Mouse (Mus musculus) liver, embryonic 16.5 days (tissue): Measurements from ENCODE around the gene Hist1h4h. TPM values are rescaled to one million over a fixed set of nuclear protein-coding genes. Genes with fewer than 3 reads are reported as not detected.
"Not testable (repeated sequence)": the region's sequence is repeated elsewhere in the genome, so short reads cannot be mapped to it uniquely, and the experiment has no call there.

Experiments used
- ATAC-seq: fragments of 200-750 bp; cut with Nextera tagmentation; 2 replicates; pipeline ENCODE4 v1.8.0; 2017; ENCODE audit warnings: low read depth, mild to moderate bottlenecking, moderate number of reproducible peaks, moderate library complexity
- H3K27ac ChIP-seq: fragments of 300-500 bp; sonication (generic); 2 replicates; pipeline ENCODE4 v1.5.1; 2014; ENCODE audit warnings: mild to moderate bottlenecking, low read length
- H3K27me3 ChIP-seq: fragments of 300-500 bp; sonication (generic); 2 replicates; pipeline ENCODE4 v1.6.1; 2014; ENCODE audit warnings: low read depth, low read length, mixed read lengths; ENCODE audit not compliant: control insufficient read depth, insufficient read depth
- H3K36me3 ChIP-seq: fragments of 300-500 bp; sonication (generic); 2 replicates; pipeline ENCODE4 v1.6.1; 2014; ENCODE audit warnings: mild to moderate bottlenecking; ENCODE audit not compliant: control insufficient read depth, insufficient read depth
- H3K4me1 ChIP-seq: fragments of 300-500 bp; sonication (generic); 2 replicates; pipeline ENCODE4 v1.6.1; 2014; ENCODE audit warnings: low read depth, low read length, mixed read lengths; ENCODE audit not compliant: control insufficient read depth
- H3K4me2 ChIP-seq: fragments of 300-500 bp; sonication (generic); 2 replicates; pipeline ENCODE4 v1.6.1; 2014; ENCODE audit warnings: low read depth, low read length, mixed read lengths
- H3K4me3 ChIP-seq: fragments of 300-500 bp; sonication (generic); 2 replicates; pipeline ENCODE4 v1.5.1; 2014; ENCODE audit warnings: low read depth, mild to moderate bottlenecking, low read length
- H3K9ac ChIP-seq: fragments of 300-500 bp; sonication (generic); 2 replicates; pipeline ENCODE4 v1.6.1; 2014; ENCODE audit warnings: low read depth, low read length
- H3K9me3 ChIP-seq: fragments of 300-500 bp; sonication (generic); replicated peaks from 2 replicates; pipeline ENCODE4 v1.6.1; 2016; ENCODE audit warnings: low read length; ENCODE audit not compliant: control insufficient read depth
- WGBS: fragments of 180-500 bp; shearing (Covaris S2); extraction: QIAGEN DNeasy Blood & Tissue Kit; methylation state at CpG from one replicate; pipeline ENCODE4 v1.1.7; 2014; ENCODE audit not compliant: insufficient replicate concordance; 5-methylcytosine and 5-hydroxymethylcytosine counted together
- polyA plus RNA-seq: library from polyadenylated mRNA; unstranded; fragments of >200 nt; fragmentation: Nextera tagmentation; extraction: Ambion mirVana; gene quantifications from 2 replicates; pipeline ENCODE4 v1.2.1, GENCODE M21; 2015

Gene Hist1h4h
- polyA plus RNA-seq, 1 experiment from 2014 or later, result 5.5 TPM

DNA sequence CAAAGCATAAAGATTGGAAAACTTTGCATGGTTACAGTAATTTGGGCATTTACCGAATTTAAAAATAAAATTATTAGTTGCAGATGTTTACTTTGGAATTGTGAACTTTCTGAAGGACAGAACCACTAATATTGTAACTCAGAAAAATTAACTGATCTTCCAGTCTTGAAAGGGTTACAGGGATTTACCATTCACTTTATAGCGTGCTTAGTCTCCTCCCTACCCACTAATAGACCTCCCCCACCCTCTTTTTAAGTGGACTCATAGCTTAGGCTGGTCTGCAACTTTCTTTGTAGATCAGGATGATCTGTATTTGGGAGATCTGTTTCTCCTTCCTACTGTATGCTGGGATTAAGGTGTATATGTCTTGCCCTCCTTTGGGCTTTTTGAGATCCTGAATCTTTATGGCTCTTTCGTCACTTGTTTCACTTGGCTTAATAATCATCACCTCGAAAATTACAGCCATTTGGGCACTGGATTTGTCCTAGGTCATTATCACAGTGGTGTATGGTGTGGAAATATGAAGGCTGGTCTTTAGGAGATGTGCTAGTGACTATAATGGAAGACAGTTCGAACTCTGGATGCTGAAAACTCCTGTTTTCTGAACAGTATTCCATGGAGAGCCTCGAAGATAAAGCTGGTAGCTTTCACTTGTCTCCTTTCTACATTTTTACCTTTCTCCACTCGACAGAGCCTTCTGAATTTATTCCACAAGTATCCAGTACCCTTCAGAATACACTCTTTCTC is 5.4 kb downstream of the Hist1h4h start:
- 14% methylated on average over 7 of the region's 7 CpGs for WGBS
- peaks cover 29% of the 10 kb centered on the region for H3K4me1 ChIP-seq

DNA sequence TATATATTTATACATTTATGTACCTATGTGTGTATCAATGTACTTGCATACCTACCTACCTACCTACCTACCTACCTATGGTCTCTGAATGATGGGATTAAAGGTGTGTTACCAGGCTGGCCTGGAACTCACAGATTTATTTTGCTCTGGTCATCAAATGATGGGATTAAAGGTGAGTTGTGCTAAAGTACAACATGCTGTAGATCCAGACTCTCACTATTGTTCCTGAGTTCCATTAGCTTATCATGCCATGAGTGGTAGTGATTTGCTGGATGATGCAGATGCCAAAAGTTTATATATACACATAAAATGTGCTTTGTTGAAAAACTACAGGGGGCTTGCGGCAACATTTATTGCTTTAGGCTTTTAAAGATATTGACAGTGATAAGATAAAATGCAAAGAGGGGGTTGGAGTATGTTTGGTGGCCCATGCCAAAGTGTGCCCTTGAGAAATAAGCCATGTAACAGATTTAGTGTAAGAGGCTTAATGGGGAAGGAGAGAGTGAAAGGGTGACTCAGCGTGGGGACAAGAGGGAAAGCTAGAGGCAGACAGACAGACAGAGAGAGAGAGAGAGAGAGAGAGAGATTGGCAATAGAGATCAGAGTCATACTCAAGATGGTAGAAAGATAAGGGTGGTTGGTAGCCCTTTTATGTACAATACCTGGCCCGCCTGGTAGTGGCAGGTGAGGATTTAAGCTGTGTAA is 6.3 kb downstream of the Hist1h4h start:
- H3K4me3 ChIP-seq, result peak overlapping the region; percentile 50
- H3K27me3 ChIP-seq, result no peaks in the 10 kb centered on the region
- H3K9ac ChIP-seq, result peak overlapping the region; percentile 74
- H3K4me1 ChIP-seq, result peaks cover 28% of the 10 kb centered on the region
- H3K36me3 ChIP-seq, result no peaks in the 10 kb centered on the region
- peak overlapping the region; percentile 57 for H3K27ac ChIP-seq
- 66% methylated on average over 3 of the region's 3 CpGs for WGBS
- H3K4me2 ChIP-seq, result peak overlapping the region; percentile 64
- no peak for ATAC-seq
- H3K9me3 ChIP-seq, result no peaks in the 10 kb centered on the region

More for the DNA sequence above, 5.4 kb downstream of the Hist1h4h start:
- Histone ChIP-seq H3K36me3 (no peaks in the 10 kb centered on the region), H3K27me3 (no peaks in the 10 kb centered on the region), H3K27ac (peak overlapping the region; percentile 87), H3K9ac (peak overlapping the region; percentile 84), H3K4me2 (peak overlapping the region; percentile 64), H3K4me3 (peak overlapping the region; percentile 65), H3K9me3 (no peaks in the 10 kb centered on the region)
- ATAC-seq, result no peak

DNA sequence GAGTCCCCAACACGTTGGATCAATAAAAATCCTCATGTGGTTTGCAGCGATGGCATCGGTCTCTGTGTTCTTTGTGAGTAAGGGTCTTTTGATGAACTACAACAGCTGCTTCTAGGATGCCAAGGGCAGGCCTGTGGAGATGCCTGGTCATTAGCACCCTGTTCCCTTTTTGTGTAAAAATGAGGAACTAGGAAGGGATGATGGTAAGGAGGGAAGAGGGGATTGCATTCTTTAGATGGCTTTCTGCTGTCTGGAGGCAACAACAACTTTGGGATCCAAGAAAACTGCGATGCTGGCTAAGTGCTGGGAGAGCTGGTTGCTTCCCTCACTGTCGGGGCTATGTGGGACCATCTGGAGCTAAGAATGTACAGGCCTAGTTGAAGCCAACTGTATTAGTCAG is 7.4 kb downstream of the Hist1h4h start:
- H3K4me2 ChIP-seq, result peak overlapping the region; percentile 64; the same call in 1 of the 2 replicates
- H3K9ac ChIP-seq, result peak overlapping the region; percentile 74; the same call in 1 of the 2 replicates
- no peaks in the 10 kb centered on the region for H3K9me3 ChIP-seq
- peak overlapping the region; percentile 57 for H3K27ac ChIP-seq
- no peak for ATAC-seq
- H3K4me3 ChIP-seq, result peak overlapping the region; percentile 50; the same call in 1 of the 2 replicates
- peaks cover 20% of the 10 kb centered on the region for H3K4me1 ChIP-seq
- H3K27me3 ChIP-seq, result no peaks in the 10 kb centered on the region
- WGBS, result 70% methylated on average over 5 of the region's 5 CpGs
- no peaks in the 10 kb centered on the region for H3K36me3 ChIP-seq

GRCm38 (mm10) chr13:23539821-23540220 is 9.0 kb downstream of the Hist1h4h start:
- not testable (repeated sequence) for H3K9ac ChIP-seq, H3K27ac ChIP-seq

DNA sequence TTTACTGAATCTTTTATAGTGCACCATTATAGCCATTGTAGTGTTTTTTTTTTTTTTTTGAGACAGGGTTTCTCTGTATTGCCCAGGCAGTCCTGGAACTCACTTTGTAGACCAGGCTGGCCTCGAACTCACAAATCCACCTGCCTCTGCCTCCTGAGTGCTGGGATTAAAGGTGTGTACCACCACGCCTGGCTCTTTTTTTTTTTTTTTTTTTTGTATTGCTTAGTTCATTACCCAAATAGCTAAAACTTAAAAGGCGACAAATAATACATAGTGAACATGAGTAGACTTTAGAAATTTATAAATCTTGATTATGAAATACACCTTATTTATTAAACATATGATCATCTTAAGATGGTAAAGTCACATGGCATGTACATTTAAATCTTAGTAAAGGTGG is 10.6 kb downstream of the Hist1h4h start:
- no peaks in the 10 kb centered on the region for H3K9me3 ChIP-seq
- 59% methylated on average over 3 of the region's 3 CpGs for WGBS
- peaks cover 19% of the 10 kb centered on the region for H3K4me1 ChIP-seq
- H3K4me2 ChIP-seq, result peak overlapping the region; percentile 53
- no peak for ATAC-seq
- no peaks in the 10 kb centered on the region for H3K27me3 ChIP-seq
- H3K27ac ChIP-seq, result no peak overlapping the region
- H3K36me3 ChIP-seq, result no peaks in the 10 kb centered on the region
- peak overlapping the region; percentile 41; the same call in 1 of the 2 replicates for H3K9ac ChIP-seq
- peak overlapping the region; percentile 33 for H3K4me3 ChIP-seq

More at GRCm38 (mm10) chr13:23539821-23540220, 9.0 kb downstream of the Hist1h4h start:
- not testable (repeated sequence) for H3K36me3 ChIP-seq, H3K9me3 ChIP-seq, H3K4me3 ChIP-seq, H3K27me3 ChIP-seq, H3K4me2 ChIP-seq, ATAC-seq
- H3K4me1 ChIP-seq, result peaks cover 20% of the 10 kb centered on the region
- 80% methylated on average over 1 of the region's 1 CpGs for WGBS

DNA sequence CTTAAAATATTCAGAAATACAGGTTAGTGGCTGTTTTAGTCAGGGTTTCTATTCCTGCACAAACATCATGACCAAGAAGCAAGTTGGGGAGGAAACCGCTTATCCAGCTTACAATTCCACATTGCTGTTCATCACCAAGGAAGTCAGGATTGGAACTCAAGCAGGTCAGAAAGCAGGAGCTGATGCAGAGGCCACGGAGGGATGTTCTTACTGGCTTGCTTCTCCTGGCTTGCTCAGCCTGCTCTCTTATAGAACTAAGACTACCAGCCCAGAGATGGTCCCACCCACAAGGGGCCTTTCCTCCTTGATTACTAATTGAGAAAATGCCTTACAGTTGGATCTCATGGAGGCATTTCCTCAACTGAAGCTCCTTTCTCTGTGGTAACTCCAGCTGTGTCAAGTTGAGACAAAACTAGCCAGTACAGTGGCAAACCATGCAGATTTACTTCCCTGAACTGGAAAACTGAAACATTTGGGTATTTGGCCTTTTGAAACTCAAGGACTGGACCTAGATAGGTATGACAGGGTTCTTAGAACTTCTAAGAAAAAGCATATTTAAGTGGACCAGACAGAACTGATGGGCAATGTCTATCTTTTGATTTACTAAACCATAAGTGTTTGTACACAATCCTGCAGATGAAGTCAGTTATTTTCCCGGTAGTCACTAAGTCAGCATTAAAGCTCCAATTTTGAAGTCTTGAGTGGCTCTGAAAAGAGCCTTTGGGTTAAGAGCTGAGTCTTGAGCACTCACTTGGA is 11.6 kb downstream of the Hist1h4h start:
- Histone ChIP-seq H3K9ac (peak overlapping the region; percentile 81), H3K4me1 (peaks cover 12% of the 10 kb centered on the region), H3K27ac (peak overlapping the region; percentile 96), H3K4me3 (peak overlapping the region; percentile 67), H3K4me2 (peak overlapping the region; percentile 58)
- ATAC-seq, H3K9me3 ChIP-seq, H3K36me3 ChIP-seq, H3K27me3 ChIP-seq: not testable (repeated sequence)
- WGBS, result 7% methylated on average over 3 of the region's 3 CpGs

DNA sequence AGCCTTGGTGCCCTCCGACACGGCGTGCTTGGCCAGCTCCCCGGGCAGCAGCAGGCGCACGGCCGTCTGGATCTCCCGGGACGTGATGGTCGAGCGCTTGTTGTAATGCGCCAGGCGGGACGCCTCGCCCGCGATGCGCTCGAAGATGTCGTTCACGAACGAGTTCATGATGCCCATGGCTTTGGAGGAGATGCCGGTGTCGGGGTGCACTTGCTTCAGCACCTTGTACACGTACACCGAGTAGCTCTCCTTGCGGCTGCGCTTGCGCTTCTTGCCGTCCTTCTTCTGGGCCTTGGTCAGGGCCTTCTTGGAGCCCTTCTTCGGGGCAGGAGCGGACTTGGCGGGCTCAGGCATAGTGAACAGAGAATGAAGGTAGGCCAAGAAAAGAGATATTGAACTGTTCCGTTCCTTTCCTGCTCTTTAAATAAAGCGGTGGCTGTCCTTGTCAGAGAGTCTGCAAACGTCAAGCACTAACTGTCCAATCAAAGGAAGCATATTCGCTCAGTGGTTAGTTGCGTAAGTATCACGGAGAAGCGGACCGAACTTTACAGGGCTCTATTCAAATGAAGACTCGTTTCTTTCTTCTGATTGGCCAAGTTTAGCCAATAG is 12.3 kb downstream of the Hist1h4h start, which contains the start of gene Hist1h2bh:
Gene Hist1h2bh, minus strand, starts transcription at position 394 of the 609 bp plus-strand sequence.
- peak within 1 kb of the TSS; percentile 81 for H3K9ac ChIP-seq
- peak within 1 kb of the TSS; percentile 92 for H3K4me2 ChIP-seq
- H3K27ac ChIP-seq, result peak within 1 kb of the TSS; percentile 99
- not testable (repeated sequence) for H3K9me3 ChIP-seq, H3K27me3 ChIP-seq, H3K4me1 ChIP-seq, H3K36me3 ChIP-seq
- whole genome bisulfite sequencing, result 0% methylated on average over 34 of the region's 42 CpGs
- ATAC-seq, result peak; percentile 88
- peak within 1 kb of the TSS; percentile 67 for H3K4me3 ChIP-seq

GRCm38 (mm10) chr13:23543965-23544786 is 13.3 kb downstream of the Hist1h4h start, which contains the start of gene Hist1h3f:
Gene Hist1h3f (plus strand): TSS chr13:23544052.
- 0% methylated on average over 23 of the region's 45 CpGs for WGBS
- ATAC-seq, result peak; percentile 78
- Histone ChIP-seq H3K9me3 (no peaks in the 10 kb centered on the region), H3K4me2 (peak within 1 kb of the TSS; percentile 92), H3K27me3 (no peaks in the 10 kb centered on the region), H3K36me3 (no peaks in the 10 kb centered on the region), H3K27ac (peak within 1 kb of the TSS; percentile 99), H3K9ac (peak within 1 kb of the TSS; percentile 81), H3K4me3 (peak within 1 kb of the TSS; percentile 67), H3K4me1 (peaks cover 7% of the 10 kb centered on the region)
